Mouse (Mus musculus): ENCODE data around the gene 9330159F19Rik. TPM values are rescaled to one million over a fixed set of nuclear protein-coding genes. Genes with fewer than 3 reads are reported as not detected.

Gene 9330159F19Rik
- 0.05 TPM in 1 of 2 replicates, not detected in the other for polyA plus RNA-seq (2015; fragmentation: Nextera tagmentation; extraction: Ambion mirVana)

DNA sequence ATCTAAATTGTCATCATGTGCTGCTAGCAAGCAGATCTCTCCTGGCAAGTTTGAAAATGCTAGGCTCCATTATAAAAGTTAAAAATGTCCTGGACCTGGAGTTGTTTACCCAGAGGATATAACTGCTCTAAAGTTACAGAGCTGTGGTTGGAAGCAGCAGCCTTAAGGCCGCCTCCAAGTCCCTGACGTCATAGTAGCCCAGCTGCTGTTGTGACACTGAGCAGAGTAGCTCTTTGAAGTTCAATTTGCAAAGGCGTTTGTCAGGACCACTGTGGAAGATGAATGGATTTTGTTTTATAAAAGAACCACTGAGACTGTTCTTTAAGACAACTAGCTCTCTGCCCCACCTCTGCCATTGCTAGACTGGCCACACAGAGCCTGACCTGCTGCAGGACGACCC, at the start of gene 9330159F19Rik:
9330159F19Rik (plus strand) TSS at position 154 of the 400 bp plus-strand sequence.
- no peak for ATAC-seq (ENCODE audit: insufficient read depth)
- no peak within 1 kb of the TSS for H3K9ac ChIP-seq
- H3K9me3 ChIP-seq (replicated peaks), result no peaks in the 10 kb centered on the region
- H3K27ac ChIP-seq (replicated peaks), result no peak within 1 kb of the TSS
- no peaks in the 10 kb centered on the region for H3K4me1 ChIP-seq (replicated peaks)
- no peak within 1 kb of the TSS for H3K4me3 ChIP-seq (replicated peaks)
- H3K36me3 ChIP-seq (replicated peaks), result no peaks in the 10 kb centered on the region
- WGBS (ENCODE audit: insufficient replicate concordance), result 14% methylated on average over 4 of the region's 4 CpGs
- H3K27me3 ChIP-seq, result no peaks in the 10 kb centered on the region
- no peak within 1 kb of the TSS for H3K4me2 ChIP-seq

DNA sequence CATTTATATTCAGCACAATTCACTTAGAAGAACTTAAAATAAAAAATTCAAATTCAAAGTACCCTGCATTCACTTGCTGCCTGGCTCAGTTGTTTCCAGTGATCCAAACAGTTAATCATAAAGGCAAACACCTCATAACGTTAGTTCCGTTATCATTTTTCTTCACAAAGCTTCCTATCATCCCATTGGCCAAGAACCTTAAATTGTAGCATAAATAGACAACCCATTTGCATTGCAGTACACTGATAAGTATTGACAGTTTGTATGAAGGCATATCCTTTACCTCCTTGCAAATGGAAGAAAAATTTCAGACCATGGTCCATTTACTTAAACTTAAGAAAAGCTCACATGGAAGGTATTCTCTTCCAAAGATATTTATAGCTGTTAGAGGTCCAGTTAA, 49.7 kb upstream of the 9330159F19Rik start:
- H3K27ac ChIP-seq (replicated peaks), result no peak overlapping the region
- H3K4me1 ChIP-seq (replicated peaks), result no peaks in the 10 kb centered on the region
- no peak overlapping the region for H3K4me3 ChIP-seq (replicated peaks)
- H3K4me2 ChIP-seq, result no peak overlapping the region
- no peak for ATAC-seq (ENCODE audit: insufficient read depth)
- no peak overlapping the region for H3K9ac ChIP-seq
- no peaks in the 10 kb centered on the region for H3K36me3 ChIP-seq (replicated peaks)
- WGBS (ENCODE audit: insufficient replicate concordance), result 50% methylated on average over 2 of the region's 2 CpGs
- H3K27me3 ChIP-seq, result no peaks in the 10 kb centered on the region
- H3K9me3 ChIP-seq (replicated peaks), result no peaks in the 10 kb centered on the region

DNA sequence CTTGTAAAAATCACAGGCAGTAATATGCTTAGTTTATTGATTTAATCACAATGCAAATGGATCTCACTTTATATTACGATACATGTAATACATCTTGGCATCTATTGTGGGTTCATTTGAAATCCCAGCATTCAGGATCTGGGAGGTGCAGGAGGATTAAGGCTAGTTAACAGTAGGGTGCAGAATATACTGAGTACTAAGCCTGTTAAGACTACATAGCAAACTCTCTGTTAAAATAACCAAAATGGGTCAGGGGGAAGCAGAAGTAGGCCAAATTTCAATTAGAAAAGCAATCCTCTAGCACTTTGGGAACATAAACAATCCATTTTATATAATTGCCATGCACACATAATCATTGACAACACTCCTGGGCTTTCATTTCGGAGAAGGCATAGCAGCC, 37.6 kb upstream of the 9330159F19Rik start:
- no peaks in the 10 kb centered on the region for H3K36me3 ChIP-seq (replicated peaks)
- H3K9me3 ChIP-seq (replicated peaks), result no peaks in the 10 kb centered on the region
- H3K4me1 ChIP-seq (replicated peaks), result no peaks in the 10 kb centered on the region
- WGBS (ENCODE audit: insufficient replicate concordance), result 47% methylated on average over 2 of the region's 2 CpGs
- H3K4me3 ChIP-seq (replicated peaks), result no peak overlapping the region
- H3K27ac ChIP-seq (replicated peaks), result no peak overlapping the region
- H3K4me2 ChIP-seq, result no peak overlapping the region
- H3K9ac ChIP-seq, result no peak overlapping the region
- no peak for ATAC-seq (ENCODE audit: insufficient read depth)
- no peaks in the 10 kb centered on the region for H3K27me3 ChIP-seq

DNA sequence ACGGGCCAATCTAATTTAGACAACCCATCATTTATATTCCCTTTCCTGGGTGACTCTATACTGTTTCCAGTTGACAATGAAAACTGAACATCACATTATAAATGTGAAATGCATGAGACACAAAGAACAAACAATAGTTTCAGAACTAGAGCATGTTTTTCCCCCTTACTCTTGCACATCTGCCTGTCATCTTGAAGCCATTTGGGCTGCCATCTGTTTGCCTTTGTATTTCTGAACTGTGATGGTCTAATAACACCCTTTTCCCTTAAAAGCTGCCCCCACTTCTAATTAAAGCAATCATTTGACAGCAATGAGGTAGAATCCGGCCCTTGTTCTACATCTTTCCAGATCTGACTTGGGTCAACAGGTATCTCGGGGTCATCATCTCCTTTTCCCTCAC, 35.8 kb upstream of the 9330159F19Rik start:
- no peaks in the 10 kb centered on the region for H3K9me3 ChIP-seq (replicated peaks)
- WGBS (ENCODE audit: insufficient replicate concordance), result 52% methylated on average over 3 of the region's 3 CpGs
- H3K4me3 ChIP-seq (replicated peaks), result no peak overlapping the region
- H3K9ac ChIP-seq, result no peak overlapping the region
- no peak overlapping the region for H3K27ac ChIP-seq (replicated peaks)
- H3K4me1 ChIP-seq (replicated peaks), result no peaks in the 10 kb centered on the region
- H3K27me3 ChIP-seq, result no peaks in the 10 kb centered on the region
- H3K36me3 ChIP-seq (replicated peaks), result no peaks in the 10 kb centered on the region
- ATAC-seq (ENCODE audit: insufficient read depth), result no peak
- H3K4me2 ChIP-seq, result no peak overlapping the region

DNA sequence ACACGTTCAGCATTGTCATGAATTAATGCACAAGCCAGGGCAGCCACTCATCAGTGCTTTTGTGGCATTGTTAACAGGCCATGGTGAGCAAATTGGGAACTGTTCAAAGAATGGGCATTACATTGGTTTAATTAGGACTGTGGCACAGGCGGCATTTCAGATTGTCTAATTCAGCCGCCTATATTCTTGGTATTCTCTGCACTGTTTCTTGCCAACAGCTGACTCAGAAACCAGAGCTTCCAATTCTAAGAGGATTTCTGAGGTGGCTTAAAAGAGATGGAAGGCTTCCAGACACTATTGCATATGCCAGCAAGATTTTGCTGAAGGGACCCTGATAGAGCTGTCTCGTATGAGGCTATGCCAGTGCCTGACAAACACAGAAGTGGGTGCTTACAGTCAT, 34.5 kb upstream of the 9330159F19Rik start:
- Histone ChIP-seq H3K4me3 (replicated peaks) (no peak overlapping the region), H3K27ac (replicated peaks) (no peak overlapping the region), H3K36me3 (replicated peaks) (no peaks in the 10 kb centered on the region), H3K4me1 (replicated peaks) (no peaks in the 10 kb centered on the region), H3K9ac (no peak overlapping the region), H3K27me3 (no peaks in the 10 kb centered on the region), H3K9me3 (replicated peaks) (no peaks in the 10 kb centered on the region), H3K4me2 (no peak overlapping the region)
- ATAC-seq (ENCODE audit: insufficient read depth), result no peak
- WGBS (ENCODE audit: insufficient replicate concordance), result 64% methylated on average over 4 of the region's 4 CpGs

DNA sequence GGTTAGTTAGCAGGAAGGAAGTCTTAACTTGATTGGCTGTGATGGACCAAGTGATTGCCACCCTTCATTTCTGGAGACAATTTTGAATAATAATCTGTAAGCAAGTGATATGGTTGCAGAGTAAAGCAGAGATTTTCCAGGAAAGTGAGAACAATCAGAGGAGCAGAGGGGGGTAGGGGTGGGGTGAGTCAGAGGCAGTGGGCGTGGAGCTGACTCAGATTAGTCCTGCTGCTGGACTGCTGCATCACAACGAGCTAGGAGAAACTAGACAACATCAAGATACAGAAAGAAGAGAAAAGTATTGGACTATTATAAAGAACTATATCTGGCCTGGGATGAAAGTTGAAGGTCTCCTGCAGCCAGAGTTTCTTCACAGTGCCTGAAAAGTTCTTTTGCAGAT, 33.4 kb upstream of the 9330159F19Rik start:
- Histone ChIP-seq H3K4me3 (replicated peaks) (no peak overlapping the region), H3K9me3 (replicated peaks) (no peaks in the 10 kb centered on the region), H3K27ac (replicated peaks) (no peak overlapping the region), H3K36me3 (replicated peaks) (no peaks in the 10 kb centered on the region), H3K4me1 (replicated peaks) (no peaks in the 10 kb centered on the region), H3K27me3 (no peaks in the 10 kb centered on the region), H3K4me2 (no peak overlapping the region), H3K9ac (no peak overlapping the region)
- 27% methylated on average over 2 of the region's 2 CpGs for WGBS (ENCODE audit: insufficient replicate concordance)
- no peak for ATAC-seq (ENCODE audit: insufficient read depth)

DNA sequence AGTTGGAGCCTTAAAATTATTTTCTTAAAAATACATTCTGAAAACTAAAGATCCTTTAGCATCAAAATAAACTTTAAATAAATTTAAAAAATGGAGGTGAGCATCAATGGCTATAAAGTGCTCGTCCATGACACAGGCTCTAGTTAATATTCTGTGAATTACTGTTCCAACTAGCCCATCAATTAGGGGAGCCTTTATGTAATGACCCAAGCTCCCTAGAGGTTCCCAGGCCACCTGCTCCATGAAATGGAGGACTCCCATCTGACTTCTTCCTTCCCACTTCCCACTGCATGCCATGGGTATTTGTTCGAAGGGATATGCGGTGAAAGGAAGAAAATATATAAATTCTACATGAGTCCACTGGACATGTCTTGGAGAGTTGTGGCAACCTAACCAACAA, 31.2 kb upstream of the 9330159F19Rik start:
- no peaks in the 10 kb centered on the region for H3K36me3 ChIP-seq (replicated peaks)
- ATAC-seq (ENCODE audit: insufficient read depth), result no peak
- no peaks in the 10 kb centered on the region for H3K9me3 ChIP-seq (replicated peaks)
- no peak overlapping the region for H3K4me3 ChIP-seq (replicated peaks)
- H3K4me1 ChIP-seq (replicated peaks), result no peaks in the 10 kb centered on the region
- H3K27me3 ChIP-seq, result no peaks in the 10 kb centered on the region
- H3K27ac ChIP-seq (replicated peaks), result no peak overlapping the region
- H3K4me2 ChIP-seq, result no peak overlapping the region
- H3K9ac ChIP-seq, result no peak overlapping the region
- 72% methylated on average over 3 of the region's 3 CpGs for WGBS (ENCODE audit: insufficient replicate concordance)

DNA sequence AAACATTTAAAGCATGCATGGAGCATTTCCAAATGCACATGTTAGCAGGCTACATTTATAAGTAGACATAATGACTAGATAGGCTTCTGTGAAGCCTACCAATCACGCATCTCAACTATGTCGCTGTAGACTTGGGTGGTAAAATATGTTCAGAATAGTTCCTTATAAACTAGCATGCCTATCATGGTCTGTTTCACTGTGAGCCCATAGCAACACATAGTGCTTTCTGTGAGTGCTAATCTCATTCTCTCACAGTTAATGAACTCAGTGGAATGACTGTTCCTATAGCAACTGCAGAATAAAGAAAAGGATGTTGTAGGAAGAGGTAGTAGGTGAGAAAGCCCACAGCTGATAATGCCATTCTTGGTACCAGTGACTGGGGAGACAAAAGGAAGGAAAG, 30.4 kb upstream of the 9330159F19Rik start:
- 72% methylated on average over 2 of the region's 2 CpGs for WGBS (ENCODE audit: insufficient replicate concordance)
- H3K36me3 ChIP-seq (replicated peaks), result no peaks in the 10 kb centered on the region
- no peak overlapping the region for H3K27ac ChIP-seq (replicated peaks)
- H3K9me3 ChIP-seq (replicated peaks), result no peaks in the 10 kb centered on the region
- no peak overlapping the region for H3K9ac ChIP-seq
- no peak overlapping the region for H3K4me2 ChIP-seq
- ATAC-seq (ENCODE audit: insufficient read depth), result no peak
- H3K4me1 ChIP-seq (replicated peaks), result no peaks in the 10 kb centered on the region
- H3K27me3 ChIP-seq, result no peaks in the 10 kb centered on the region
- H3K4me3 ChIP-seq (replicated peaks), result no peak overlapping the region

DNA sequence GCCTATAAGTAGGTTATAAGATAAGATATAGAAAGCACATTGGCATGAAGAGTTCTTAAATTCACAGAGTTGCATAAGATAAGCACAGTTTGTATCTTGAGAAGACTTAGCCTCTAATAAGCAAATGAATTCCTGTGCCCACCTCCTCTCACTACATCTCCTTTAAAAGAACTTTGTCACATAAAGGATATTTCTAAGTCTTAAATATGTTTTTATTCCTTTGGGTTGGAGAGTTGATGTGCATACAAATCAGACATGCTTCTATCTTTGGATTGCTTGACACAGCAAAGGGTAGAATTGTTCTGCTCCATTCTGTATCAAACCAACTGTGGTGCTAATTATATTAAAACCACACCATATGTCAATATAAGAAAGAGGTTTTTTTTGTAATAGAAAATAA, 17.6 kb upstream of the 9330159F19Rik start:
- H3K36me3 ChIP-seq (replicated peaks), result no peaks in the 10 kb centered on the region
- H3K9me3 ChIP-seq (replicated peaks), result no peaks in the 10 kb centered on the region
- no peak overlapping the region for H3K4me2 ChIP-seq
- H3K27me3 ChIP-seq, result no peaks in the 10 kb centered on the region
- H3K27ac ChIP-seq (replicated peaks), result no peak overlapping the region
- no peak overlapping the region for H3K9ac ChIP-seq
- no peak overlapping the region for H3K4me3 ChIP-seq (replicated peaks)
- no peaks in the 10 kb centered on the region for H3K4me1 ChIP-seq (replicated peaks)
- ATAC-seq (ENCODE audit: insufficient read depth), result no peak

DNA sequence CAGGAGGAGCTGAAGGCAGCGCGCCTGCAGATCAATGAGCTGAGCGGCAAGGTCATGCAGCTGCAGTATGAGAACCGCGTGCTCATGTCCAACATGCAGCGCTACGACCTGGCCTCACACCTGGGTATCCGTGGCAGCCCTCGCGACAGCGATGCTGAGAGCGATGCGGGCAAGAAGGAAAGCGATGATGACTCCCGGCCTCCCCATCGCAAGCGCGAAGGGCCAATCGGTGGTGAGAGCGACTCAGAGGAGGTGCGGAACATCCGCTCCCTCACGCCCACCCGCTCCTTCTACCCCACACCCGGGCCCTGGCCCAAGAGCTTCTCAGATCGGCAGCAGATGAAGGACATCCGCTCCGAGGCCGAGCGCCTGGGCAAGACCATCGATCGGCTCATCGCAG, 14.6 kb upstream of the 9330159F19Rik start:
- Histone ChIP-seq H3K4me2 (no peak overlapping the region), H3K4me1 (replicated peaks) (no peaks in the 10 kb centered on the region), H3K27ac (replicated peaks) (no peak overlapping the region), H3K36me3 (replicated peaks) (no peaks in the 10 kb centered on the region), H3K9me3 (replicated peaks) (no peaks in the 10 kb centered on the region), H3K9ac (no peak overlapping the region), H3K4me3 (replicated peaks) (no peak overlapping the region), H3K27me3 (no peaks in the 10 kb centered on the region)
- ATAC-seq (ENCODE audit: insufficient read depth), result no peak
- 82% methylated on average over 33 of the region's 33 CpGs for WGBS (ENCODE audit: insufficient replicate concordance)

DNA sequence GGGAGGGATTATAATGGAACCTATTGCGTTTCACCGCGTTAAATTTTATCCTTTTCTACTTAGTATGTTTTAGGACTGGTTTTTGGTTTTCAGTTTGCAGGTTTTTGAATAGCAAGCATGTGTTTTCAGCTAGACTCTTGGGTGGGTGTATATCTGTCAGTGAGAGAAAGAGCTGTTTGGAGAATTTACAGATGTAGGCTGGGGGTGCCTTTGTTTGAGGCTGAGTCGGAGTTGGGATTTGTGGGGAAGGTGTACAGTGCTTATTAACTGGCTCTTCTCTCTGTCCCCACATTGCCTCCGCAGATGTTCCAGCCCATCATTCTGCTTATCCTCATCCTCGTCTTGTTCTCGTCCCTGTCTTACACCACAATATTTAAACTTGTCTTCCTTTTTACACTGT, 12.8 kb upstream of the 9330159F19Rik start, which contains the start of gene Gm49353:
Gm49353 (plus strand) TSS at position 313 of the 400 bp plus-strand sequence.
- no peak for ATAC-seq (ENCODE audit: insufficient read depth)
- no peaks in the 10 kb centered on the region for H3K4me1 ChIP-seq (replicated peaks)
- 70% methylated on average over 7 of the region's 7 CpGs for WGBS (ENCODE audit: insufficient replicate concordance)

DNA sequence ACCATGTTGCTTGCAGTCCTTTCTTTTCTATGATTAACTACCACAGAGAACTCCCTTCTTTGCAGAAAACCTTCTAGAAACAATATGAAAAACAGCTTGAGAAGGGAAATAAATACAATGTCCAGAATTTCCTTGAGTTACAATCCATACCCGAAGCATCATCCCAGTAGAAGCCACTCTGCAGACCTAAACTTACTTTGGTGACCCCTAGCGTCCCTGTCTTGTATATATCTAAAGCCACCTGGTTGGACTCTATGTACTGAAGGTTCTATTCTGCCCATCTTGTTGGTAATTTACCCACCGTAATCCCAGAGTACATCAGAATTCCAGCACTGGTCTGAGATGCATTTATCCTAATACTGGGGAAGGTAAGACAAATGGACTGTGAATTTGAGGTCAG, 11.6 kb upstream of the 9330159F19Rik start:
- Histone ChIP-seq H3K27me3 (no peaks in the 10 kb centered on the region), H3K9ac (no peak overlapping the region), H3K4me2 (no peak overlapping the region), H3K27ac (replicated peaks) (no peak overlapping the region), H3K4me3 (replicated peaks) (no peak overlapping the region), H3K9me3 (replicated peaks) (no peaks in the 10 kb centered on the region), H3K36me3 (replicated peaks) (no peaks in the 10 kb centered on the region), H3K4me1 (replicated peaks) (no peaks in the 10 kb centered on the region)
- WGBS (ENCODE audit: insufficient replicate concordance), result 57% methylated on average over 3 of the region's 3 CpGs
- no peak for ATAC-seq (ENCODE audit: insufficient read depth)

More for the DNA sequence above, 12.8 kb upstream of the 9330159F19Rik start, which contains the start of gene Gm49353:
- H3K27ac ChIP-seq (replicated peaks), result no peak within 1 kb of the TSS
- H3K4me2 ChIP-seq, result no peak within 1 kb of the TSS
- H3K27me3 ChIP-seq, result no peaks in the 10 kb centered on the region
- no peaks in the 10 kb centered on the region for H3K36me3 ChIP-seq (replicated peaks)
- no peak within 1 kb of the TSS for H3K9ac ChIP-seq
- no peaks in the 10 kb centered on the region for H3K9me3 ChIP-seq (replicated peaks)
- no peak within 1 kb of the TSS for H3K4me3 ChIP-seq (replicated peaks)

All from liver, embryonic 15.5 days (tissue).